Mouse (Mus musculus) embryonic facial prominence, embryonic 13.5 days (tissue): ENCODE data around the gene Ccdc36. TPM values are rescaled to one million over a fixed set of nuclear protein-coding genes. Genes with fewer than 3 reads are reported as not detected.

ENCODE experiments used
- ATAC-seq: fragments of 200-750 bp; cut with Nextera tagmentation; 2 replicates; pipeline ENCODE4 v1.8.0; 2017; ENCODE audit warnings: low read depth; ENCODE audit not compliant: insufficient number of reproducible peaks, insufficient read depth, low FRiP score, low TSS enrichment
- H3K27ac ChIP-seq: fragments of 300-500 bp; sonication (generic); 2 replicates; pipeline ENCODE4 v1.5.1; 2015; ENCODE audit warnings: moderate library complexity, mild to moderate bottlenecking, inconsistent platforms
- H3K27me3 ChIP-seq: fragments of 300-500 bp; sonication (generic); 2 replicates; pipeline ENCODE4 v1.6.1; 2015; ENCODE audit warnings: mild to moderate bottlenecking, inconsistent platforms
- H3K36me3 ChIP-seq: fragments of 300-500 bp; sonication (generic); 2 replicates; pipeline ENCODE4 v1.6.1; 2015; ENCODE audit warnings: mild to moderate bottlenecking, inconsistent platforms
- H3K4me1 ChIP-seq: fragments of 300-500 bp; sonication (generic); 2 replicates; pipeline ENCODE4 v1.6.1; 2015; ENCODE audit warnings: inconsistent platforms
- H3K4me2 ChIP-seq: fragments of 300-500 bp; sonication (generic); 2 replicates; pipeline ENCODE4 v1.6.1; 2015; ENCODE audit warnings: moderate library complexity, mild to moderate bottlenecking, inconsistent platforms
- H3K4me3 ChIP-seq: fragments of 300-500 bp; sonication (generic); 2 replicates; pipeline ENCODE4 v1.5.1; 2015; ENCODE audit warnings: mild to moderate bottlenecking, inconsistent platforms
- H3K9ac ChIP-seq: fragments of 300-500 bp; sonication (generic); 2 replicates; pipeline ENCODE4 v1.6.1; 2015; ENCODE audit warnings: mild to moderate bottlenecking, inconsistent platforms
- H3K9me3 ChIP-seq: fragments of 300-500 bp; sonication (generic); 2 replicates; pipeline ENCODE4 v1.6.1; 2016; ENCODE audit warnings: inconsistent platforms
- WGBS: fragments of 180-500 bp; shearing (Covaris S2); methylation state at CpG from one replicate; pipeline ENCODE4 v1.1.7; 2015; ENCODE audit warnings: mixed read lengths; 5-methylcytosine and 5-hydroxymethylcytosine counted together
- polyA plus RNA-seq: library from polyadenylated mRNA; unstranded; fragments of >200 nt; fragmentation: Nextera tagmentation; extraction: Ambion mirVana; gene quantifications from 2 replicates; pipeline ENCODE4 v1.2.1, GENCODE M21; 2015

Ccdc36 gene
- polyA plus RNA-seq, result 1.3 and 1.6 TPM in 2 replicates

DNA sequence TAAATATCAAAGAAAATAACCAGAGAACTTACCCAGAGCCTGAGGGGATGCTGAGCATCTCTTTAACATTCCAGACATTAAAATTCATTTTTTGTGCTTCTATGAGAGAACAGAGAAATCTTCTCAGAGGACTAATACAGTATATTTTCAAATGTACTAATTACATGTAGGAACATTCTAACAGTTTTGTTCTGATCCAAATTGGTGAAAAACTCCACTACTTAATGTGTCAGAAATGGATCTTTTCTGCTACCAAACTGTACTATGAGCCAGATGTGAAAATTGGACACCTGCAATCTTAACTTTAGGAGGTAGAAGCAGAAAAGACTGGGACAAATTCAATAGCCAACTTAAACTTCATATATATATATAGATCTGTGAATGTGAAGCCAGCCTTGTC, at the start of gene Ccdc36:
TSS of gene Ccdc36 (minus strand) at position 101 of the 400 bp plus-strand sequence.
- H3K4me2 ChIP-seq, result no peak within 1 kb of the TSS
- ATAC-seq, result no peak
- H3K27ac ChIP-seq, result no peak within 1 kb of the TSS
- no peaks in the 10 kb centered on the region for H3K27me3 ChIP-seq
- H3K4me3 ChIP-seq, result no peak within 1 kb of the TSS
- H3K4me1 ChIP-seq, result no peaks in the 10 kb centered on the region
- H3K36me3 ChIP-seq, result no peaks in the 10 kb centered on the region
- no peaks in the 10 kb centered on the region for H3K9me3 ChIP-seq
- no peak within 1 kb of the TSS for H3K9ac ChIP-seq

DNA sequence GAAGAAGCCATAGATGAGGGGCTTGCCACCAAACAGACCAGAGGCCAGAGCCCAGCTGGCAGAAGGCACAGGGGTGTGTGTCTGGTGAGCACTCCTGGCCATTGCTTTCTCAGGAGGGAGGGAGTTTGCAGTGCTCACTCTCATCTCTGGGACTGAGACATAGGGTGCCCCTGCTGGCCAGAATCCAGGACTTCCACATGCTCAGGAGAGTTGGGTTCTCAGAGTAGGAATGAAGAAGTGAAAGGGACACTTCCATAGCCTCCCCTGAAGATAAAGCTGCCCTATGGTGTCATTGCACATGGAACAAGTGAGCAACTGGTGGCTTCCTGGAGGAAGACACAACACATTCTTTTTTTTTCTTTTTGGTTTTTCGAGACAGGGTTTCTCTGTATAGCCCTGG, 46.2 kb upstream of the Ccdc36 start:
- Histone ChIP-seq H3K9ac (no peak overlapping the region), H3K4me1 (peaks cover 10% of the 10 kb centered on the region), H3K27me3 (no peaks in the 10 kb centered on the region), H3K36me3 (no peaks in the 10 kb centered on the region), H3K9me3 (no peaks in the 10 kb centered on the region), H3K27ac (no peak overlapping the region), H3K4me3 (no peak overlapping the region), H3K4me2 (no peak overlapping the region)
- 80% methylated on average over 1 of the region's 1 CpGs for WGBS
- ATAC-seq, result no peak

DNA sequence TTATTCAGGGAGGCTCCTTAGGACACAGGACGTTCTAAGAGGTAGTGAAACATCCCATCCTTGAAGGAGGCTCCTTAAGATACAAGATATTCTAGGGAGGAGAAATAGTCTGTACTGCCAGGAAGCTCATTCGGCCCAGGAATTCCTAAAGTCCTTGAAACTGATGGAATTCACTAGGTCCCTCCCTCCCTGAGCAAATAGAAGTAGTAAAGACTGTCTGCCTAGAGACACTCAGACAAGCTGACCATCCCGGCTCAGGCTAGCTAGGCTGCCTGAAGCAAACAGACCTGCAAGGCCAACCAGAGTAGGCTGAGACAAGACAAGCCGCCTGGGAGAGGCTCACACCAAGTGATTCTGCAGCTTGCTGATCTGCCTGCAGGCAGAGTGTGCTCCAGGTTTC, 41.6 kb upstream of the Ccdc36 start:
- H3K27me3 ChIP-seq, result no peaks in the 10 kb centered on the region
- no peak overlapping the region for H3K27ac ChIP-seq
- no peak overlapping the region for H3K4me3 ChIP-seq
- no peaks in the 10 kb centered on the region for H3K4me1 ChIP-seq
- 0 out of 2 replicates have a peak, but pooled peaks cover 6% of the 10 kb centered on the region for H3K9me3 ChIP-seq
- ATAC-seq, result no peak
- no peak overlapping the region for H3K4me2 ChIP-seq
- 73% methylated on average over 4 of the region's 4 CpGs for WGBS
- peaks cover 30% of the 10 kb centered on the region for H3K36me3 ChIP-seq
- H3K9ac ChIP-seq, result no peak overlapping the region

DNA sequence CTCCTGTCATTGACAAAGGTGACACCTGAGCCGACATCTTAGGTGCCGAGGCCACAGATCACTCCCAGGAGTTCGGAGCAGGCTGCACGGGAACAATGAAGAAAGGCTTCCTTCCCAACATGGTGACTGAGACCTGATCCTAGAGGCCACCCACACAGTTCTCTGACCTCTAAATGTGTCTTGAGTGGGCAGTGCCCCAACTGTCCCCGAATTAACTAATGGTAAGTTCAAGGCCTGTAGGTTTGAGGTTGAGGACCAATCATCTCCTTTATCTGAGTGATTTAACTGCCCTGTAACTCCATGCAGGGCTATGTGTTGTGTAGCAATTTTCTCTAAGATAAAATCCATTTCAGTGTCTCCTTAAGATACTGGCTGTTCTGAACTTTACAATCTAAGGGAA, 41.1 kb upstream of the Ccdc36 start:
- Histone ChIP-seq H3K36me3 (peaks cover 34% of the 10 kb centered on the region), H3K9me3 (0 out of 2 replicates have a peak, but pooled peaks cover 6% of the 10 kb centered on the region), H3K9ac (no peak overlapping the region), H3K27me3 (no peaks in the 10 kb centered on the region), H3K27ac (no peak overlapping the region), H3K4me2 (no peak overlapping the region), H3K4me3 (no peak overlapping the region), H3K4me1 (no peaks in the 10 kb centered on the region)
- ATAC-seq, result no peak
- 73% methylated on average over 5 of the region's 5 CpGs for WGBS

DNA sequence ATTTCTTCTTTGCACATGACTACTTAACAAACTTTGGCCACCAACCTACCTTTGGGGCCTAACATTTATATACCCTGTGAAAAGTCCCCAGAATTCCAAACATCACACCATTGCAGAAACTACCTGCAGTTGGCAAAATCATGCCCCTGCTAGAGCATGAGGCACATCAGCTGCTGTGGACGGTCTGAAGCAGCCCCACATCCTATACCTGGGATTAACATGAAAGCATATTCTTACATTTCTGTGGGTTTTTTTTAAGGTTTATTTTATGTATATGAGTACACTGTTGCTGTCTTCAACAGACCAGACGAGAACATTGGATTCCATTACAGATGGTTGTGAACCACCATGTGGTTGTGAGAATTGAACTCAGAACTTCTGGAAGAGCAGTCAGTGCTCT, 37.9 kb upstream of the Ccdc36 start:
- Histone ChIP-seq H3K36me3 (peaks cover 52% of the 10 kb centered on the region), H3K9ac (no peak overlapping the region), H3K9me3 (0 out of 2 replicates have a peak, but pooled peaks cover 6% of the 10 kb centered on the region), H3K27me3 (no peaks in the 10 kb centered on the region), H3K4me2 (no peak overlapping the region), H3K27ac (no peak overlapping the region), H3K4me3 (no peak overlapping the region), H3K4me1 (peaks cover 10% of the 10 kb centered on the region)
- 88% methylated on average over 2 of the region's 2 CpGs for WGBS
- no peak for ATAC-seq

DNA sequence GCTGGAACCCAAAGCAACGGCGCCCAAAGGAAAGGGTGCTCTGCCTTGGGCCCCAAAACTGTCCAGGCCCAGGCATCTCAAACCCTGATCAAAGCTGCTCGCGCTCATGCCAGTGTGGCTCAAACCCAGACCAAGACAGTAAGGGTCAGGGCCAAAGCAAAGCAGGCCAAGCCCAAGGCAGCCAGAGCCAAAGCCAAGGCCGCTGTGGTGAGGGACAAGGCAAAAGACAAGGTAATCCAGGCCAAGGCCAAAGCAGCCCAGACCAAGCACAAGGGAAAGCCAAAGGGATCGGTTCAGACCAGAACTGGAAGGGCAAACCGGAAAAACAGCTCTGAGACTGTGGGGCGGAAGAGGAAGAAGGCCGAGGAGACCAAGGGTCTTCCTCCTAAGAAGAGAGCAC, 35.4 kb upstream of the Ccdc36 start:
- H3K27ac ChIP-seq, result no peak overlapping the region
- H3K9me3 ChIP-seq, result 0 out of 2 replicates have a peak, but pooled peaks cover 6% of the 10 kb centered on the region
- ATAC-seq, result no peak
- H3K27me3 ChIP-seq, result no peaks in the 10 kb centered on the region
- H3K36me3 ChIP-seq, result peaks cover 55% of the 10 kb centered on the region
- 97% methylated on average over 9 of the region's 9 CpGs for WGBS
- no peak overlapping the region for H3K4me2 ChIP-seq
- H3K4me1 ChIP-seq, result peaks cover 17% of the 10 kb centered on the region
- H3K9ac ChIP-seq, result no peak overlapping the region
- H3K4me3 ChIP-seq, result no peak overlapping the region

DNA sequence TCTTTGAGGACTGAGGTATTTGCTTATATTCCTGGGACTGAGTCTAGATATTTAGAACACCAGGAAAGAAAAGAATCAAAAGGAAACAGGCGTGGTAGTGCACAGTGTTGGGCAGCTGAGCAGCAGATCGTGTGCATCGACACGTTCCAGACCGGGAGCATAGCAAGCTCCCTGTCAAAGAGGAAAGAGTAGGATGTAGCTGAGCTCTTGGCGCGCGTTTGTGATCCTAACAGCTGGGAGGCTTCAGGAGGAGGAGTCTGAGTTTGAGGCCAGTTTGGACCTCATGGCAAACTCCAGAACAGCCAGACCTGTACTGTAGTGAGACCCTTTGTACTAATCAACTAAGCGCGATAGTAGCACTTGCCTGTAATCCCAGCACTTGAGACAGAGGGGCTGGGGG, 33.9 kb upstream of the Ccdc36 start:
- WGBS, result 93% methylated on average over 10 of the region's 10 CpGs
- H3K4me3 ChIP-seq, result no peak overlapping the region
- H3K27me3 ChIP-seq, result no peaks in the 10 kb centered on the region
- no peak overlapping the region for H3K27ac ChIP-seq
- no peaks in the 10 kb centered on the region for H3K9me3 ChIP-seq
- ATAC-seq, result no peak
- H3K4me2 ChIP-seq, result peak overlapping the region; percentile 94; the same call in 1 of the 2 replicates
- peaks cover 50% of the 10 kb centered on the region for H3K36me3 ChIP-seq
- H3K9ac ChIP-seq, result no peak overlapping the region
- H3K4me1 ChIP-seq, result peaks cover 17% of the 10 kb centered on the region

DNA sequence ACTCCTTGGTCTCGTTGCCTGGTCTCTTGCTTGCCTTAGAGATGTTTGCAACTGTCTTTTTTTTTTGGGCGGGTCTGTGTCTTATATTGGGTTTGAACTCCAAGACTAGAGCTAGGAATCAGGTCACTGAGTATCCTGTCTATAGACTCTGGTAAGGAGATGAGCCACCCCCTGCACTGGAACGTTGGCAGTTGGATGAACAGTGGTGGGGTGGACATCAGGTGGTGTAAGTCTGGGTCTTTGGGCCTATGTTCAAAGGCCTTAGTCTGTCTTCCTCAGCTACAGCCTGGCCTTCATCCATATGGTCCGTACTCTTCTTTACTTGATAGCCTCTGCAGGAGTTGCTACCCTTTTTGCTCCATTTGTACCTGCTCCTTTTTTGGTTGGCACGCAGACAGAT, 33.4 kb upstream of the Ccdc36 start:
- H3K4me3 ChIP-seq, result peak overlapping the region; percentile 87
- peaks cover 17% of the 10 kb centered on the region for H3K4me1 ChIP-seq
- H3K27ac ChIP-seq, result 0 out of 2 replicates have a peak overlapping the region, but pooled peaks have one; percentile 78
- no peak for ATAC-seq
- WGBS, result 86% methylated on average over 5 of the region's 5 CpGs
- peak overlapping the region; percentile 89 for H3K9ac ChIP-seq
- H3K27me3 ChIP-seq, result no peaks in the 10 kb centered on the region
- H3K9me3 ChIP-seq, result no peaks in the 10 kb centered on the region
- peaks cover 45% of the 10 kb centered on the region for H3K36me3 ChIP-seq
- H3K4me2 ChIP-seq, result peak overlapping the region; percentile 94

DNA sequence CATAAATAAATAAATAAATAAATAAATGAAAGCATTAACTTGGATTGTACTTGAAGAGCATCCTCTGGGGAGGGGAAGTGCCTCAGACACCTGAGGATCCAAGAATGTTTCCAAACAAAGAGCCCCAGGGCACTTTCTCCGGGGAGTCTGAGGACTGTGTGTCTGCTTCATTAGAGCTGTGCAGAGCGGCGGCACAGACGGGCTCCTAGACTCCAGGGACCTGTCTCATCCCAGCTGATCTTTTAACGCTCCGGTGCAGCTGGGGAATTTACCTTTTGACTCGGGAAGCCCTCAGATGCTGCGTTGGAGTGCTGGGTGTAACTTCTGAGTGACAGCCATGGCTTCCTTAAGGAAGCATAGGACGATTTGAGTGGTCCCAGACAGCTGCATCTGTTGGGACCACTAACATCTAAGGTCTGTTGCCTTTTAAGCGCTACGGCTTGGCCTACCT, 32.9 kb upstream of the Ccdc36 start, which contains the start of gene Klhdc8b:
TSS of gene Klhdc8b (minus strand) at position 401 of the 451 bp plus-strand sequence.
- peak within 1 kb of the TSS; percentile 78 for H3K27ac ChIP-seq
- no peak for ATAC-seq
- peak within 1 kb of the TSS; percentile 87 for H3K4me3 ChIP-seq
- 18% methylated on average over 11 of the region's 11 CpGs for WGBS
- H3K27me3 ChIP-seq, result no peaks in the 10 kb centered on the region
- H3K4me2 ChIP-seq, result peak within 1 kb of the TSS; percentile 94
- H3K9me3 ChIP-seq, result no peaks in the 10 kb centered on the region
- H3K9ac ChIP-seq, result peak within 1 kb of the TSS; percentile 89
- H3K36me3 ChIP-seq, result peaks cover 40% of the 10 kb centered on the region
- H3K4me1 ChIP-seq, result peaks cover 17% of the 10 kb centered on the region

DNA sequence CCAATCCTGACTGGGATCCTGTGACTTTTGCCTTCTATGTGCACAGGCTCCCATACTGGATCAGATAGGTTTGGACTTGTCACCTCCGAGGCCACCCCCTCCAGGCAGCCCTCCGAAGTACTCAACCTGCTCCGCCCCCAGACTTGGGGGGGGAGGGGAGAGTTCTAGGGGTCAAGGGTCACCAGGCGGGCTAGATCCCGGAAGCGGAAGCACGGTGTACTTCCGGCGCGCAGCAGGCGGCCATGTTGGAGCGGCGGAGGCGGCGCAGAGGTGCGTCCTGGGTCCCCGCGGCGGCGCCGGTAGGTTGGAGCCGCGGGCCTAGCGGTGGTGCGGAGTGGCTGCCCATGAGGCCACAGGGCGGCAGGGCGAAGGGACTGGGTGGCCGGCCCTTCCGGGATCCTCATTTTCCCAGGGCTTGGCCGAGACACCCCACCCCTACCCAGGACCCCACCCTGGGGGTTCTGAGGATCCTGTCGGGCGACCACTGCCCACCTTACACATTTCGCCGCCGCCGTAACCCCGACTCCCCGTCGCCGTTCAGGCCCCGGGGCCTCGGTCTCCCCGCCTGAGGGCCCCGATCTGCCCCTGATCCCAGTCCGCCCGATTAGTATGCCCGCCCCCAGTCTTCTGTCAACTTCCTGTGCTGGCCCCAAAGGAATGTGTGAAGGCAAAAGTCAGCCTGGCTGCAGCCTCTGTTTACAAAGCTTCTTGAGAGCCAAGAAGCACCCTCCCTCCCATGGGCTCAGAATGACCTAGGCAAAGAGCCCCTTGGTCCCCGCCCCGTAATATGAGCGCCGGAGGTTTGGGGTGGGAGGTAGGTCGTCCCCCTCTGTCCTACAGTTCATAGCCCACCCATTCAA, 32.3 kb upstream of the Ccdc36 start, which contains the start of gene Ccdc71:
TSS of gene Ccdc71 (plus strand) at position 209 of the 860 bp plus-strand sequence.
- H3K36me3 ChIP-seq, result peaks cover 33% of the 10 kb centered on the region
- peak within 1 kb of the TSS; percentile 89 for H3K9ac ChIP-seq
- under 1% methylated on average over 52 of the region's 52 CpGs for WGBS
- peak within 1 kb of the TSS; percentile 87 for H3K4me3 ChIP-seq
- peak within 1 kb of the TSS; percentile 94 for H3K4me2 ChIP-seq
- H3K27me3 ChIP-seq, result no peaks in the 10 kb centered on the region
- peak within 1 kb of the TSS; percentile 78 for H3K27ac ChIP-seq
- H3K9me3 ChIP-seq, result no peaks in the 10 kb centered on the region
- peaks cover 17% of the 10 kb centered on the region for H3K4me1 ChIP-seq
- ATAC-seq, result 0 out of 2 replicates have a peak, but pooled peaks have one; percentile 65

DNA sequence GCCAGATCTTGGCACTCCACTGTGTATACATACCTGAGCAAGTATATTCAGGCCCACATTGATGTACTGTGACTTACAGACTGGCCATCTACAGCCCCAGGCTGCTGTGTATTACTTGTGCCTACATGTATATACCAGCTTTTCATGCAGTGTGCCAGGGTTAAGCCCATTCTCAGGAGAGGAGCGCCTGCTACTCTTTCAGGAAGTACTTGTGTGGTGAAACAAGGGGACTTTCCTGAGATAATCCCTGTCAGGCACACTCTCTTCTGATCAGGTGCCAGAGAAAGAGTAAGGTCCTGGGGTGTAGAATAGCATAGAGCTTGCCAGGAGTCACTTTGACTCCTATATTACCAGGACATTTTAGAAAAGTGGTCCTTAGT, 31.6 kb upstream of the Ccdc36 start:
- H3K4me1 ChIP-seq, result peaks cover 17% of the 10 kb centered on the region
- 91% methylated on average over 1 of the region's 1 CpGs for WGBS
- H3K4me3 ChIP-seq, result peak overlapping the region; percentile 87
- H3K27me3 ChIP-seq, result no peaks in the 10 kb centered on the region
- H3K27ac ChIP-seq, result peak overlapping the region; percentile 78; the same call in 1 of the 2 replicates
- H3K9me3 ChIP-seq, result no peaks in the 10 kb centered on the region
- no peak for ATAC-seq
- H3K36me3 ChIP-seq, result peaks cover 27% of the 10 kb centered on the region
- peak overlapping the region; percentile 94 for H3K4me2 ChIP-seq
- H3K9ac ChIP-seq, result peak overlapping the region; percentile 89; the same call in 1 of the 2 replicates

DNA sequence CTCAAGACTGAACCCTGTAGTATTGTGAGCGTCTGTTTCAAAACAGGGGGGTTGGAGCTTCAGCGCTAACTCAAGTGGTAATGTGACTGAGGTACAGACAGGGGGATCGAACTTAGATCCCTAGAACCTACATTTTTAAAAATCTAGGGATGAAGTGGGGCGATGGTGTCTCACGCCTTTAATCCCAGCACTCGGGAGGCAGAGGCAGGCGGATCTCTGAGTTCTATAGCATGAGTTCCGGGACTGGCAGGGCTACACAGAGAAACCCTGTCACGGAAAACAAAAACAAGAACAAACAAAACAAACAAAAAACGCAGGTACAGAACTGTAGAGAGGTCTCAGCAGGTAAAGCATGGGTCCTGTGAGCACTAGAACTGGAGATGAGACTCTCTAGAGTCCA, 28.7 kb upstream of the Ccdc36 start:
- Histone ChIP-seq H3K4me3 (no peak overlapping the region), H3K4me2 (no peak overlapping the region), H3K27me3 (no peaks in the 10 kb centered on the region), H3K9ac (no peak overlapping the region), H3K27ac (no peak overlapping the region), H3K9me3 (no peaks in the 10 kb centered on the region), H3K36me3 (peaks cover 7% of the 10 kb centered on the region; the same call in 1 of the 2 replicates), H3K4me1 (peaks cover 31% of the 10 kb centered on the region)
- ATAC-seq, result no peak
- WGBS, result 85% methylated on average over 10 of the region's 10 CpGs
